Mouse (Mus musculus) E14TG2a.4 (cell line): Measurements from ENCODE around the gene Plekhg6.

ENCODE experiments used
- CTCF ChIP-seq: conservative IDR thresholded peaks from 2 replicates; pipeline ENCODE4 v1.5.1; 2014; ENCODE audit warnings: low read length
- NANOG ChIP-seq: IDR thresholded peaks from 2 replicates; pipeline ENCODE4 v1.6.1; 2014; ENCODE audit warnings: borderline replicate concordance, low read length, mixed read lengths
- POU5F1 ChIP-seq: IDR thresholded peaks from 2 replicates; pipeline ENCODE4 v1.6.1; 2014; ENCODE audit warnings: low read length, borderline replicate concordance

- TF ChIP-seq CTCF (no peak), NANOG (no peak), POU5F1 (no peak)
Measured at GRCm38 (mm10) chr6:125429741-125430140, 49.1 kb upstream of the Plekhg6 start.
